Mouse (Mus musculus) kidney, adult 2 months (tissue): Measurements from ENCODE around the gene Il4ra. TPM values are rescaled to one million over a fixed set of nuclear protein-coding genes. Genes with fewer than 3 reads are reported as not detected.
A peak's percentile ranks its signal among the peaks of the same experiment; 100 is the strongest.

Source experiments
- DNase-seq: peaks from one replicate; pipeline ENCODE4 v3.0.0; 2021
- H3K27ac ChIP-seq: fragments of 200-500 bp; 2 replicates; pipeline ENCODE4 v1.5.1; 2012; ENCODE audit warnings: low read depth, low read length, control low read depth, inconsistent platforms; ENCODE audit not compliant: insufficient read depth
- H3K27me3 ChIP-seq: fragments of 200-500 bp; replicated peaks from 2 replicates; pipeline ENCODE4 v1.6.1; 2012; ENCODE audit warnings: mild to moderate bottlenecking, moderate library complexity, low read length, inconsistent platforms; ENCODE audit not compliant: control insufficient read depth, insufficient read depth
- H3K36me3 ChIP-seq: fragments of 200-500 bp; 2 replicates; pipeline ENCODE4 v1.6.1; 2012; ENCODE audit warnings: mild to moderate bottlenecking, moderate library complexity, low read length, inconsistent platforms; ENCODE audit not compliant: control insufficient read depth, insufficient read depth
- H3K4me1 ChIP-seq: fragments of 200-500 bp; 2 replicates; pipeline ENCODE4 v1.6.1; 2011; ENCODE audit warnings: low read length; ENCODE audit not compliant: control insufficient read depth, insufficient read depth
- H3K4me3 ChIP-seq: fragments of 200-500 bp; 2 replicates; pipeline ENCODE4 v1.5.1; 2011; ENCODE audit warnings: mild to moderate bottlenecking, low read depth, low read length, control low read depth; ENCODE audit not compliant: insufficient read depth
- CTCF ChIP-seq: fragments of 200-500 bp; conservative IDR thresholded peaks from 2 replicates; pipeline ENCODE4 v1.5.1; 2011; ENCODE audit warnings: low read depth, mild to moderate bottlenecking, control low read depth, low read length, moderate library complexity, mixed read lengths; ENCODE audit not compliant: insufficient read depth, insufficient read length
- POLR2A ChIP-seq: fragments of 200-500 bp; IDR thresholded peaks from one replicate; pipeline ENCODE4 v1.6.1; 2011; ENCODE audit warnings: low read depth, low read length, control low read depth
- WGBS: fragments of 180-500 bp; shearing (Covaris S2); methylation state at CpG from one replicate; pipeline ENCODE4 v1.1.7; 2018; 5-methylcytosine and 5-hydroxymethylcytosine counted together
- polyA plus RNA-seq: library from polyadenylated mRNA; depleted of rRNA; stranded (reverse); fragments of >200 nt; gene quantifications from 2 replicates; pipeline ENCODE4 v1.2.3, GENCODE M21; 2012

The Il4ra gene
- polyA plus RNA-seq, 1 experiment, result 20.3 TPM

DNA sequence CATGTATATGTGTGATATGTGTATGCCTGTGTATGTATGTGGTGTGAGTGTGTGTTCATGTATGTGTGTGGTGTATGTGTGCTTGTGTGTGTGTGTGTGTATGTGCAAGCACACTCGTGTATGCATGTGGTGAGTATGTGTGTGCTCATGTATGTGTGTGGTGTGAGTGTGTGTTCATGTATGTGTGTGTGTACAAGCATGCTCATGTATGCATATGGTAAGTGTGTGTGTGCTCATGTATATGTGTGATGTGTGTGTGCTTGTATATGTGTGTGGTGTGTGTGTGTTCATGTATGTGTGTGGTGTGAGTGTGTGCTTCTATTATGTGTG lies 28.3 kb downstream of the Il4ra start:
- Histone ChIP-seq H3K27ac (no peak overlapping the region), H3K36me3 (no peaks in the 10 kb centered on the region), H3K4me3 (no peak overlapping the region), H3K4me1 (no peaks in the 10 kb centered on the region), H3K27me3 (no peaks in the 10 kb centered on the region)
- 90% methylated on average over 1 of the region's 1 CpGs for WGBS
- TF ChIP-seq POLR2A, result no peak
- TF ChIP-seq CTCF, result no peak
- no peak for DNase-seq

DNA sequence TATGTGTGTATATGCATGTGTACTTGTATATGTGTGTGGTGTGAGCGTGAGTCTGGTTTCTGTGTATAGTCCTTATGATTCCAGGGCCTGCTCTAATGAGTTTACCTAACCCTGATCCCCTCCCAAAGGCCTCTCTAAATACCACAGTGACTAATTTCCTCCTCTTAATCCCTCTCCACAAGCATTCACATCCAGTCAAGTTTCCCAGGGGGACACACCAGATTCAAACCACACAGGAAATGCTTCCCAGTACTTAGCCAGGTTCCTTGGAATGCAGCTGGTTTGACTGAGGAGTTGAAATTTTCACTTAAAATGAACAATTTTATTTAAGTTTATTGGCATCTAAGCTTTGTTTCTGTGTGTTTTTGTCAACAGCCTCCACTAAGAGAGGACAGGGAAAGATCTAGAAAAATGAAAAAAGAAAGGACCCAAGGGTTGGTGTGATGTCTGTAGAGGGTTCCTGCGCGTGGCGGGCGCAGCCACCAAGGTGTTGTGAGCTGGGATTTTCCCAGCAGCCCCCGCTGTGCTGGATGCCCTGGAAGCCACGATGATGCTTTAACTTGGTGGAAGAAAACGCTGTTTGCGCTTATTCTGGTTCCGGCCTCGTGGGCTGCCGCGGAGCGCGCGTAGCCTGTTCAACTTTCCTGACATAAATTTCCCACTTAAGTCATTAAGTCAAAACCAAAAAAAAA lies 28.9 kb downstream of the Il4ra start:
- 9% methylated on average over 16 of the region's 16 CpGs for WGBS
- Histone ChIP-seq H3K4me3 (no peak overlapping the region), H3K27ac (no peak overlapping the region), H3K4me1 (no peaks in the 10 kb centered on the region), H3K36me3 (no peaks in the 10 kb centered on the region), H3K27me3 (no peaks in the 10 kb centered on the region)
- no peak for TF ChIP-seq POLR2A
- no peak for TF ChIP-seq CTCF
- peak; percentile 23 for DNase-seq

DNA sequence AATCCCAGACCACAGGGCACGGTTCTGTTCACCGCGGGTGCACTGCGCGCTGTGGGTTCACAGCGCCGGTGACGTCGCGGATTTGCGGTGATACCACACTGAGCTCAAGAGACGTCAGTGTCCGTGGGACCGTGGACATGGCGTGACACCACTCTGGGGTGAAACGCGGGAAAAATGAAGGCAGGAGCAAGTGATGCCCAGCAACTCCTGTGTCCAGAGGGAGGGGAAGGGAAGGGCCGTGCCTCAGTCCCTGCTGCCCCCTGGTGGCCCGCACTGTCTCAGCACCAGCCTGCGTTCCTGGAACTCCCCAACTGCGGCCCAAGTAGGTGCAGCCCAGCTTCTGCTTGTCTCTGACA lies 29.4 kb downstream of the Il4ra start:
- H3K4me3 ChIP-seq, result peak overlapping the region; percentile 39; the same call in 1 of the 2 replicates

DNA sequence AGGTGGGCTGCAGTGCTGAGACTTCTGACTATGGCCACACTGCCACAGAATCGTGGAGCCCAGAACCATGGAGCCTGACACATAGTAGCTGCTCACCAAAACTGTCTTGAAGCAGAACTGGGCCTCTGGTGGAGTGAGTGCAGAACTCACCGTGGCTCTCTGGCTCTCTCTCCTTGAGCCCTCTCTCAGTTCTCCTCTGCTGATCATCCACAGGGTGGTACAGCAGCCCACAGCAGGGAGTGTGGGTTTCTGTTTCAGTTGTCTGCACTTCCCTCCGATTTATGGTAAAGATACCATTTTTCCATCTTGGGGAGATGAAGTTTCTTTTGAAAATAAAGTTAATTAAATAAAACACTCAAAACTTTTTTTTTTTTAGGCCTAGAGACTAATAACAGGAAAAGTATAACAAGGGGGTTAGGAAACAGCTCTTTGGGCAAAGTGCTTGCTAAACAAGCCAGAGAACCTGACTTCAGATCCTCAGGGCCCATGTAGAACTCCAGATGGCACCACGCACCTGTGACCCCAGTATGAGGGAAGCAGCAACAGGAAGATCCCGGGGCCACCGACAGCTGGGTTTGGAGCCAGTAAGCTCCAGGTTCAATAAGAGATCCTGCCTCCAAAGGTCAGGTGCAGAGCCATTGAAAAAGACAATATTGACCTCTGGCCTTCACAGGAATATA lies 31.5 kb downstream of the Il4ra start:
- no peak for DNase-seq
- H3K4me3 ChIP-seq, result no peak overlapping the region
- no peaks in the 10 kb centered on the region for H3K27me3 ChIP-seq
- no peaks in the 10 kb centered on the region for H3K36me3 ChIP-seq
- H3K4me1 ChIP-seq, result no peaks in the 10 kb centered on the region
- no peak for TF ChIP-seq POLR2A
- TF ChIP-seq CTCF, result no peak
- 58% methylated on average over 6 of the region's 6 CpGs for WGBS
- no peak overlapping the region for H3K27ac ChIP-seq

More for the DNA sequence above, 29.4 kb downstream of the Il4ra start:
- H3K27ac ChIP-seq, result no peak overlapping the region
- no peaks in the 10 kb centered on the region for H3K4me1 ChIP-seq
- H3K27me3 ChIP-seq, result no peaks in the 10 kb centered on the region
- no peaks in the 10 kb centered on the region for H3K36me3 ChIP-seq
- 3% methylated on average over 21 of the region's 21 CpGs for WGBS
- TF ChIP-seq POLR2A, result no peak
- peak; percentile 99 for TF ChIP-seq CTCF
- peak; percentile 87 for DNase-seq

DNA sequence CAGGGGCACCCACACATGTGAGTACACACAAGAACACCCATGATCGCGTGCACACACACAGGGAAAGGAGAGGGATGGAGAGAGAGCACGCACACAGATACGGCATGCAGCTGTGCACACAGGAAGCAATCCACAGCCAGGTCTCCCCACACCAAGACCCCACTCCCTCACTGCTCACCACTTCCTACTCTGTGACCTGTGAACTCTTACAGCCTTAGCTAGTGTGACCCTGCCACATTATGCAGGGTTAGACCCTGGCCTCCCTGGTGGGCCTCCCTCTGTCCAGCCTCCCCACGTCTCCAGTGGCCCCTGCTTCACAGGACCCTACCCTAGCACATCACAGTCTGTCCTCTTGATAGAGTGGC lies 32.1 kb downstream of the Il4ra start:
- H3K27me3 ChIP-seq, result no peaks in the 10 kb centered on the region
- no peak overlapping the region for H3K27ac ChIP-seq
- no peak for TF ChIP-seq POLR2A
- no peak overlapping the region for H3K4me3 ChIP-seq
- H3K4me1 ChIP-seq, result no peaks in the 10 kb centered on the region
- no peaks in the 10 kb centered on the region for H3K36me3 ChIP-seq
- 92% methylated on average over 5 of the region's 5 CpGs for WGBS
- DNase-seq, result no peak

DNA sequence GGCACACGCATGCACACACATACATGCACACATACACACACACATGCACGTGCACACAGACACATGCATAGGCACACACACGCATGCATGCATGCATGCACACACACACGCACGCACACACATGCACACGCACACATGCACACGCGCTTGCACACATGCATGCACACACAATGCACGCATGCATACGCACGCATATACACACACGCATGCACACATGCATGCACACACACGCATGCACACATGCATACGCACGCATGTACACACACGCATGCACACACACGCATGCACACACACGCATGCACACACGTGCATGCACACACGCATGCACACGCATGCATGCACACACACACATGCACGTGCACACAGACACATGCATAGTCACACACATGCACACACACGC lies 34.4 kb downstream of the Il4ra start:
- TF ChIP-seq CTCF (no peak), POLR2A (no peak)
- Histone ChIP-seq H3K36me3 (no peaks in the 10 kb centered on the region), H3K27me3 (no peaks in the 10 kb centered on the region), H3K4me3 (no peak overlapping the region), H3K4me1 (no peaks in the 10 kb centered on the region), H3K27ac (no peak overlapping the region)
- no peak for DNase-seq
- 98% methylated on average over 23 of the region's 23 CpGs for WGBS

DNA sequence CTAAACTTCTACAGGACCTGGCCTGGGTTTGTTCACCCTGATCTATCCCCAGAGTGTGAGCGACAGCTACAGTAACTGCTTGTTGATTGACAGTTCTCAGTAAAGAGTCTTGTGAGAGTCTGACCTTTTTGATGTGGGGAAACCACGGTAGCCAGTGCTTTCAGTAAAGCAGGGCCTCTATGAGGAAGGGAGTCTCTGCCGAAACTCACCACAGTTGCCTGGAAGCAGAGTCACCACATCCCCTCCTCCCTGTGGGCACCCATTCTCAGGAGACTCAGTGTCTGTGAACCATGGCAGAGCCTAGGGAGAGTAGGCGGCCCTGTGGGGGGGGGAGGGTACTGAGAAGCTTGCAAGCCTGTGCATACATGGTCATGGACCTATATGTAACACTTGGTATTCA lies 36.8 kb downstream of the Il4ra start:
- no peak for TF ChIP-seq POLR2A
- no peak for TF ChIP-seq CTCF
- no peaks in the 10 kb centered on the region for H3K36me3 ChIP-seq
- no peaks in the 10 kb centered on the region for H3K4me1 ChIP-seq
- H3K27ac ChIP-seq, result no peak overlapping the region
- no peak for DNase-seq
- 84% methylated on average over 4 of the region's 4 CpGs for WGBS
- no peak overlapping the region for H3K4me3 ChIP-seq
- H3K27me3 ChIP-seq, result no peaks in the 10 kb centered on the region
